Mouse (Mus musculus) myocyte (in vitro differentiated cells): ENCODE measurements around the gene Nit1. TPM values are rescaled to one million over a fixed set of nuclear protein-coding genes. Genes with fewer than 3 reads are reported as not detected.
"Not testable (repeated sequence)": the region's sequence is repeated elsewhere in the genome, so short reads cannot be mapped to it uniquely, and the experiment has no call there.

Source experiments
- H3K27me3 ChIP-seq: one replicate; pipeline ENCODE4 v1.6.1; 2011; ENCODE audit not compliant: control insufficient read depth, insufficient read depth, insufficient read length
- H3K36me3 ChIP-seq: one replicate; pipeline ENCODE4 v1.6.1; 2011; ENCODE audit not compliant: control insufficient read depth, insufficient read depth
- H3K4me2 ChIP-seq: one replicate; pipeline ENCODE4 v1.6.1; 2011; ENCODE audit warnings: low read depth, control low read depth
- H3K4me3 ChIP-seq: one replicate; pipeline ENCODE4 v1.5.1; 2011; ENCODE audit warnings: mild to moderate bottlenecking, control low read depth, moderate library complexity
- H3K79me2 ChIP-seq: one replicate; pipeline ENCODE4 v1.6.1; 2011; ENCODE audit not compliant: control insufficient read depth, insufficient read depth
- H3ac ChIP-seq: one replicate; pipeline ENCODE4 v1.6.1; 2011; ENCODE audit not compliant: control insufficient read depth, insufficient read length
- CEBPB ChIP-seq: IDR thresholded peaks from 2 replicates; pipeline ENCODE4 v1.6.1; 2011; ENCODE audit warnings: mild to moderate bottlenecking, moderate library complexity; ENCODE audit not compliant: poor library complexity, insufficient read depth, severe bottlenecking
- E2F4 ChIP-seq: IDR thresholded peaks from one replicate; pipeline ENCODE4 v1.6.1; 2011; ENCODE audit warnings: mild to moderate bottlenecking, control low read depth, moderate library complexity; ENCODE audit not compliant: insufficient read depth
- MAX ChIP-seq: IDR thresholded peaks from one replicate; pipeline ENCODE4 v1.6.1; 2011; ENCODE audit warnings: low read depth, mild to moderate bottlenecking, control low read depth
- MYOD1 ChIP-seq, 3 experiments: IDR thresholded peaks; one replicate each; pipeline ENCODE4 v1.6.1; 2011; ENCODE audit warnings: control low read depth in 2 of 3, low read depth in 2 of 3, mild to moderate bottlenecking in 2 of 3, moderate library complexity in 1 of 3; ENCODE audit not compliant: insufficient read length in 2 of 3, control insufficient read depth in 1 of 3
- MYOG ChIP-seq, 3 experiments: IDR thresholded peaks; one replicate each; pipeline ENCODE4 v1.6.1; 2011; ENCODE audit warnings: control low read depth in 2 of 3, low read depth in 2 of 3, mild to moderate bottlenecking in 2 of 3; ENCODE audit not compliant: insufficient read length in 2 of 3, control insufficient read depth in 1 of 3, insufficient read depth in 1 of 3
- POLR2A ChIP-seq: IDR thresholded peaks from one replicate; pipeline ENCODE4 v1.6.1; 2011; ENCODE audit warnings: low read depth, mild to moderate bottlenecking, control low read depth, moderate library complexity; ENCODE audit not compliant: insufficient read length
- POLR2AphosphoS2 ChIP-seq: IDR thresholded peaks from one replicate; pipeline ENCODE4 v1.6.1; 2011; ENCODE audit warnings: low read depth, control low read depth; ENCODE audit not compliant: insufficient read length
- REST ChIP-seq: IDR thresholded peaks from one replicate; pipeline ENCODE4 v1.6.1; 2011; ENCODE audit warnings: mild to moderate bottlenecking, control low read depth, moderate library complexity; ENCODE audit not compliant: insufficient read depth, insufficient read length
- SRF ChIP-seq: IDR thresholded peaks from one replicate; pipeline ENCODE4 v1.6.1; 2011; ENCODE audit warnings: low read depth; ENCODE audit not compliant: control insufficient read depth, insufficient read length
- TCF12 ChIP-seq: IDR thresholded peaks from one replicate; pipeline ENCODE4 v1.6.1; 2011; ENCODE audit warnings: mild to moderate bottlenecking, control low read depth; ENCODE audit not compliant: poor library complexity, insufficient read depth, severe bottlenecking
- TCF3 ChIP-seq: IDR thresholded peaks from one replicate; pipeline ENCODE4 v1.6.1; 2011; ENCODE audit warnings: low read depth, control low read depth; ENCODE audit not compliant: insufficient read length
- USF1 ChIP-seq: IDR thresholded peaks from one replicate; pipeline ENCODE4 v1.6.1; 2011; ENCODE audit warnings: low read depth, mild to moderate bottlenecking, control low read depth, moderate library complexity
- polyA plus RNA-seq: library from polyadenylated mRNA; unstranded; fragments of >200 nt; fragmentation: generic; extraction: Trizol; gene quantifications from one replicate; pipeline ENCODE4 v1.2.1, GENCODE M21; 2012; ENCODE audit warnings: missing spikeins

The Nit1 gene
- polyA plus RNA-seq, 1 experiment, result 31.8 TPM

GRCm38 (mm10) chr1:171320151-171320550 is 25.3 kb downstream of the Nit1 start:
- Histone ChIP-seq H3K79me2 (peaks cover 3% of the 10 kb centered on the region), H3K4me2 (no peak overlapping the region), H3K27me3 (no peaks in the 10 kb centered on the region), H3ac (no peak overlapping the region), H3K4me3 (no peak overlapping the region), H3K36me3 (no peaks in the 10 kb centered on the region)
- no peak for TF ChIP-seq MYOG (IDR thresholded peaks at IDR 0.05; ENCODE audit: control insufficient read depth in 1 of 3, insufficient read depth in 1 of 3, insufficient read length in 2 of 3, low read depth in 2 of 3)
- TF ChIP-seq CEBPB, result no peak
- no peak for TF ChIP-seq TCF12
- TF ChIP-seq MAX, result no peak
- TF ChIP-seq REST, result no peak
- no peak for TF ChIP-seq MYOD1 (IDR thresholded peaks at IDR 0.05; ENCODE audit: control insufficient read depth in 1 of 3, insufficient read length in 2 of 3, low read depth in 2 of 3)
- no peak for TF ChIP-seq USF1
- TF ChIP-seq E2F4, result no peak
- no peak for TF ChIP-seq POLR2A
- TF ChIP-seq POLR2AphosphoS2, result no peak
- no peak for TF ChIP-seq TCF3
- no peak for TF ChIP-seq SRF

- H3K79me2 ChIP-seq, result peaks cover 3% of the 10 kb centered on the region
- no peak overlapping the region for H3ac ChIP-seq
- H3K36me3 ChIP-seq, result no peaks in the 10 kb centered on the region
- H3K27me3 ChIP-seq, result no peaks in the 10 kb centered on the region
- TF ChIP-seq TCF3 (no peak), REST (no peak), POLR2A (no peak), POLR2AphosphoS2 (no peak), TCF12 (no peak), CEBPB (no peak)
- no peak overlapping the region for H3K4me2 ChIP-seq
- no peak overlapping the region for H3K4me3 ChIP-seq
Observed at GRCm38 (mm10) chr1:171319748-171320147, 25.7 kb downstream of the Nit1 start.

- Histone ChIP-seq H3K4me3 (no peak overlapping the region), H3K79me2 (no peaks in the 10 kb centered on the region), H3K36me3 (no peaks in the 10 kb centered on the region), H3ac (no peak overlapping the region), H3K27me3 (no peaks in the 10 kb centered on the region), H3K4me2 (no peak overlapping the region)
- TF ChIP-seq REST (no peak), TCF12 (no peak), MYOG (IDR thresholded peaks at IDR 0.05; ENCODE audit: control insufficient read depth in 1 of 3, insufficient read depth in 1 of 3, insufficient read length in 2 of 3, low read depth in 2 of 3) (no peak), CEBPB (peak; percentile 74; the same call in 1 of the 2 replicates), USF1 (no peak)
Observed at GRCm38 (mm10) chr1:171309321-171309720, 36.1 kb downstream of the Nit1 start.

DNA sequence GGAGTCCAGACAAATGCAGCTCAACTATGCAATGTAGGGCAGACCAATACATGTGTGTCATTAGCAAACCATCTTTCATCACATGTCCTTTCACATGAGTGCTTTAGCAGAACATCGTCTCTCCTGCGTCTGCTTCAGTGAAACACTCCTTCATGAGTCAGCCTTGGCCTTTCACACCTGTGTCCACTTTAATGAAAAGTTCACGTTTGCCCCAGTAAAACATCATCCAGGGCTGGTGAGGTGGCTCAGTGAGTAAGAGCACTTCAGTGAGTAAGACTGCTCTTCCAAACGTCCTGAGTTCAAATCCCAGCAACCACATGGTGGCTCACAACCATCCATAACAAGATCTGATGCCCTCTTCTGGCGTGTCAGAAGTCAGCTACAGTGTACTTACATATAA is 39.3 kb downstream of the Nit1 start:
- not testable (repeated sequence) for H3K27me3 ChIP-seq

GRCm38 (mm10) chr1:171298226-171298625 is 47.2 kb downstream of the Nit1 start:
- Histone ChIP-seq H3K36me3 (no peaks in the 10 kb centered on the region), H3K4me3 (no peak overlapping the region), H3ac (no peak overlapping the region)

More for the DNA sequence above, 39.3 kb downstream of the Nit1 start:
- not testable (repeated sequence) for H3K4me2 ChIP-seq, H3K79me2 ChIP-seq, H3K36me3 ChIP-seq, H3ac ChIP-seq, H3K4me3 ChIP-seq

DNA sequence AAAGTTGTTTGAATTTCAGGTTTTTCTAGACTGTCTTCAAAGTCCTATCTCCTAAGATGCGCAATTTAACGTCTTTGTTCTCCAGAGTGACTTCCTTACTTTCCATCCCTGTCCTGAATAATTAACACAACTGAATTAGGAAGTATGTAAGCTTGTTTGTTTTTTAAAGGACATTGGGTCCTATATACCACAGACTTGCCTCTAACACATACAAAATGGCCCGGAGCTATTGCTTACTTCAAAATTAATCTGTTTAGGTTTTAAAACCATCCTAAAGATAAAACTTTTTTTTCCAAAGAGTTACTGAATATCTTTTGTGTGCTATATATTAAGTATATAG is 50.4 kb downstream of the Nit1 start:
- peaks cover 35% of the 10 kb centered on the region for H3K79me2 ChIP-seq
- H3K36me3 ChIP-seq, result no peaks in the 10 kb centered on the region
- TF ChIP-seq MYOD1 (IDR thresholded peaks at IDR 0.05; ENCODE audit: control insufficient read depth in 1 of 3, insufficient read length in 2 of 3, low read depth in 2 of 3) (no peak), TCF3 (no peak), POLR2AphosphoS2 (no peak), POLR2A (no peak), MAX (no peak), TCF12 (no peak), E2F4 (no peak)
- no peaks in the 10 kb centered on the region for H3K27me3 ChIP-seq
- peak overlapping the region; percentile 63 for H3K4me2 ChIP-seq
- H3ac ChIP-seq, result peak overlapping the region; percentile 66
- peak overlapping the region; percentile 88 for H3K4me3 ChIP-seq

More at GRCm38 (mm10) chr1:171298226-171298625, 47.2 kb downstream of the Nit1 start:
- Histone ChIP-seq H3K79me2 (peaks cover 11% of the 10 kb centered on the region), H3K27me3 (no peaks in the 10 kb centered on the region), H3K4me2 (no peak overlapping the region)
- TF ChIP-seq MYOD1 (IDR thresholded peaks at IDR 0.05; ENCODE audit: control insufficient read depth in 1 of 3, insufficient read length in 2 of 3, low read depth in 2 of 3), result no peak
- TF ChIP-seq POLR2A, result no peak
- TF ChIP-seq REST, result no peak
- no peak for TF ChIP-seq E2F4
